Mouse (Mus musculus): Measurements from ENCODE around the gene Tmem248. TPM values are rescaled to one million over a fixed set of nuclear protein-coding genes. Genes with fewer than 3 reads are reported as not detected.

Tmem248 gene
- polyA plus RNA-seq, 1 experiment: 23.6 TPM

- Histone ChIP-seq H3K36me3 (ENCODE audit: control insufficient read depth, insufficient read depth, low read length) (peaks cover 32% of the 10 kb centered on the region), H3K27me3 (ENCODE audit: control insufficient read depth, insufficient read depth, low read length) (no peaks in the 10 kb centered on the region), H3K4me1 (ENCODE audit: control insufficient read depth, insufficient read depth, insufficient read length, low read length) (no peaks in the 10 kb centered on the region), H3K4me3 (ENCODE audit: low read depth, low read length) (no peak overlapping the region), H3K27ac (ENCODE audit: insufficient read depth, low read depth, low read length) (no peak overlapping the region)
- WGBS: 95% methylated on average over 1 of the region's 1 CpGs
- no peak for TF ChIP-seq CTCF (IDR thresholded peaks at IDR 0.05; ENCODE audit: extremely low read depth, insufficient read length, insufficient replicate concordance, low read depth, low read length)
- TF ChIP-seq POLR2A (IDR thresholded peaks at IDR 0.05; ENCODE audit: low read depth, low read length): no peak
Measured at GRCm38 (mm10) chr5:130272344-130272743, 55.5 kb downstream of the Tmem248 start.

- peaks cover 27% of the 10 kb centered on the region for H3K36me3 ChIP-seq (ENCODE audit: control insufficient read depth, insufficient read depth, low read length)
Measured at GRCm38 (mm10) chr5:130273046-130273445, 56.2 kb downstream of the Tmem248 start.

GRCm38 (mm10) chr5:130275509-130275908 lies 58.6 kb downstream of the Tmem248 start:
- no peaks in the 10 kb centered on the region for H3K27me3 ChIP-seq (ENCODE audit: control insufficient read depth, insufficient read depth, low read length)
- WGBS: 43% methylated on average over 4 of the region's 4 CpGs
- H3K4me3 ChIP-seq (ENCODE audit: low read depth, low read length): no peak overlapping the region
- H3K27ac ChIP-seq (ENCODE audit: insufficient read depth, low read depth, low read length): no peak overlapping the region
- no peak for TF ChIP-seq POLR2A (IDR thresholded peaks at IDR 0.05; ENCODE audit: low read depth, low read length)
- no peaks in the 10 kb centered on the region for H3K4me1 ChIP-seq (ENCODE audit: control insufficient read depth, insufficient read depth, insufficient read length, low read length)
- peaks cover 30% of the 10 kb centered on the region for H3K36me3 ChIP-seq (ENCODE audit: control insufficient read depth, insufficient read depth, low read length)

More at GRCm38 (mm10) chr5:130273046-130273445, 56.2 kb downstream of the Tmem248 start:
- WGBS: 93% methylated on average over 6 of the region's 6 CpGs
- H3K4me3 ChIP-seq (ENCODE audit: low read depth, low read length): no peak overlapping the region
- no peak overlapping the region for H3K27ac ChIP-seq (ENCODE audit: insufficient read depth, low read depth, low read length)
- no peaks in the 10 kb centered on the region for H3K27me3 ChIP-seq (ENCODE audit: control insufficient read depth, insufficient read depth, low read length)
- no peaks in the 10 kb centered on the region for H3K4me1 ChIP-seq (ENCODE audit: control insufficient read depth, insufficient read depth, insufficient read length, low read length)
- TF ChIP-seq CTCF (IDR thresholded peaks at IDR 0.05; ENCODE audit: extremely low read depth, insufficient read length, insufficient replicate concordance, low read depth, low read length) (no peak), POLR2A (IDR thresholded peaks at IDR 0.05; ENCODE audit: low read depth, low read length) (no peak)

GRCm38 (mm10) chr5:130278011-130278472 lies 61.2 kb downstream of the Tmem248 start:
- WGBS: 67% methylated on average over 7 of the region's 7 CpGs

GRCm38 (mm10) chr5:130283079-130283732 lies 66.3 kb downstream of the Tmem248 start:
- Histone ChIP-seq H3K27me3 (ENCODE audit: control insufficient read depth, insufficient read depth, low read length) (no peaks in the 10 kb centered on the region), H3K27ac (ENCODE audit: insufficient read depth, low read depth, low read length) (no peak overlapping the region), H3K4me3 (ENCODE audit: low read depth, low read length) (no peak overlapping the region), H3K36me3 (ENCODE audit: control insufficient read depth, insufficient read depth, low read length) (peaks cover 31% of the 10 kb centered on the region), H3K4me1 (ENCODE audit: control insufficient read depth, insufficient read depth, insufficient read length, low read length) (no peaks in the 10 kb centered on the region)
- TF ChIP-seq CTCF (IDR thresholded peaks at IDR 0.05; ENCODE audit: extremely low read depth, insufficient read length, insufficient replicate concordance, low read depth, low read length) (no peak), POLR2A (IDR thresholded peaks at IDR 0.05; ENCODE audit: low read depth, low read length) (no peak)
- WGBS: 94% methylated on average over 9 of the region's 9 CpGs

More at GRCm38 (mm10) chr5:130278011-130278472, 61.2 kb downstream of the Tmem248 start:
- H3K4me1 ChIP-seq (ENCODE audit: control insufficient read depth, insufficient read depth, insufficient read length, low read length): no peaks in the 10 kb centered on the region
- no peak for TF ChIP-seq POLR2A (IDR thresholded peaks at IDR 0.05; ENCODE audit: low read depth, low read length)
- peaks cover 36% of the 10 kb centered on the region for H3K36me3 ChIP-seq (ENCODE audit: control insufficient read depth, insufficient read depth, low read length)
- H3K27me3 ChIP-seq (ENCODE audit: control insufficient read depth, insufficient read depth, low read length): no peaks in the 10 kb centered on the region
- no peak overlapping the region for H3K4me3 ChIP-seq (ENCODE audit: low read depth, low read length)
- H3K27ac ChIP-seq (ENCODE audit: insufficient read depth, low read depth, low read length): no peak overlapping the region

DNA sequence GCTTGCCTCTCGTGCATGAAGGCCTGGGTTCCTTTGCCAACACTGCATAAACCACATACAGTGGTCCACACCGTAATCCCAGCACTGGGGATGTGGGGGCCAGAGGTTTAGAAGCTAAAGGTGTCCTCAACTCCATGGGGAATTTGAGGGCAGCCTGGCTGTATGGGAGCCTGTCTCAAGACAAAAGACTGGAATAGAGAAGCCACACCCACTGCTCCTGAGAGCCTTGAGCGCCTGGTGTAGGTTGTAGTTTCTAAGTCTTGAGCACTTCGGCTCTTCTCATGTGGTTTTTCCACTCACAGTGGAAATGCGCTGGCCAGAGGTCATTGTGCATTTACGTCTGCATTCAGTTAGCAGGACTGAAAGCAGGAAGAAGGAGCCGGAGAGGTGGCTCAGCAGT lies 71.2 kb downstream of the Tmem248 start:
- TF ChIP-seq CTCF (IDR thresholded peaks at IDR 0.05; ENCODE audit: extremely low read depth, insufficient read length, insufficient replicate concordance, low read depth, low read length) (no peak), POLR2A (IDR thresholded peaks at IDR 0.05; ENCODE audit: low read depth, low read length) (no peak)
- Histone ChIP-seq H3K36me3 (ENCODE audit: control insufficient read depth, insufficient read depth, low read length) (peaks cover 23% of the 10 kb centered on the region), H3K4me1 (ENCODE audit: control insufficient read depth, insufficient read depth, insufficient read length, low read length) (no peaks in the 10 kb centered on the region), H3K4me3 (ENCODE audit: low read depth, low read length) (no peak overlapping the region), H3K27me3 (ENCODE audit: control insufficient read depth, insufficient read depth, low read length) (no peaks in the 10 kb centered on the region), H3K27ac (ENCODE audit: insufficient read depth, low read depth, low read length) (no peak overlapping the region)
- 93% methylated on average over 7 of the region's 7 CpGs for WGBS

- 98% methylated on average over 6 of the region's 6 CpGs for WGBS
- peak; percentile 24; the same call in 1 of the 2 replicates for TF ChIP-seq CTCF (IDR thresholded peaks at IDR 0.05; ENCODE audit: extremely low read depth, insufficient read length, insufficient replicate concordance, low read depth, low read length)
- TF ChIP-seq POLR2A (IDR thresholded peaks at IDR 0.05; ENCODE audit: low read depth, low read length): no peak
Measured at GRCm38 (mm10) chr5:130290242-130290641, 73.4 kb downstream of the Tmem248 start.

More at GRCm38 (mm10) chr5:130290242-130290641, 73.4 kb downstream of the Tmem248 start:
- Histone ChIP-seq H3K36me3 (ENCODE audit: control insufficient read depth, insufficient read depth, low read length) (peaks cover 18% of the 10 kb centered on the region), H3K27ac (ENCODE audit: insufficient read depth, low read depth, low read length) (no peak overlapping the region), H3K4me1 (ENCODE audit: control insufficient read depth, insufficient read depth, insufficient read length, low read length) (no peaks in the 10 kb centered on the region), H3K27me3 (ENCODE audit: control insufficient read depth, insufficient read depth, low read length) (no peaks in the 10 kb centered on the region), H3K4me3 (ENCODE audit: low read depth, low read length) (no peak overlapping the region)
